Mouse (Mus musculus): ENCODE data around the gene Lman2.

Lman2 gene

DNA sequence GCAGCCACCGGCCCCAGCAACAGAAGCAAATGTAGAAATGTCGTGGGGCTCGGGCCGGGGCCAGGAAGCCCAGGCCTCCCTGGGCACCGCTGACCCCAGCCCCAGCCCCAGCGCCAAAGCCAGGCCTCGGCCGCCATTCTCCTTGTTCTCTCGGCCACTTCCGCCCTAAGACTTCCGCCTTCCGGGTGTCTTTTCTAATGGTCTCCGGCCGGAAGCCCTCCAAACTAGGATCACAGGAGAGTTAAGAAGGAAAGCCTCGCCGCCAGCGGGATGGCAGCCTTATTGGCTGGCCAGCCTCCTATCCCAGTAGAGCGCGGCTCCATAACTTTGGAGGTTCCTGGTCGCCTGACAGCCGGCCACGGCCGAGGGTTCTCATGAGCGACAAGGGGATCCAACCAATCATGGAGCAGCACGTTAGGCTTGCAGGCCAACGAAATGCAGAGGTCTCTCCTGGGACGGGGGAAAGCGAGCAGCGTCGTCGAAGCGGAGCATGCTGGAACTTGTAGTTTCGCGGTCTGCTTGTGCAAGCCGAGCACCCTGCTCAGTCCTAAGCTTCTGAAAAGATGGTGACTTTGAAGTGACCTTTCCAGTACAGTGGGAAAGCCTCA lies at the start of gene Lman2:
Gene Lman2 (minus strand): TSS at position 331 of the 608 bp plus-strand sequence.
- peak; percentile 99 for DNase-seq

DNA sequence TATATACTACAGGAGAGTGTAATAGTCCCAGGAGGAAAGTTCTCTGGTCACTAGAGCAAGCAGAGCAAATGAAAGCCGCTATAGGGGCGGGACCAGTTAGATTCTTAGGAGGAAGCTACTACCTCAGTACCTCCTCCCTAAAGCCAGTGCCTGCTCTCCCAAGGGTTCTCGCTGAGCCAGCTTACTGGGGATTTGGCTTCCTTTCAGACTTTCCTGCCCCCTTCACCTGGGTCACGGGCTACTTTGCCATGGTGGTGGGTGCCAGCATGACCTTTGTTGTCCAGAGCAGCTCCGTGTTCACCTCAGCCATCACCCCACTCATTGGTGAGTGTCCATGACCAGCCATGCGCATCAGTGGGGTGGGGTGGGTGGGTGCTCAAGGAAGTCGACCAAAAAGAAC lies 49.2 kb upstream of the Lman2 start:
- peak; percentile 67 for DNase-seq

DNA sequence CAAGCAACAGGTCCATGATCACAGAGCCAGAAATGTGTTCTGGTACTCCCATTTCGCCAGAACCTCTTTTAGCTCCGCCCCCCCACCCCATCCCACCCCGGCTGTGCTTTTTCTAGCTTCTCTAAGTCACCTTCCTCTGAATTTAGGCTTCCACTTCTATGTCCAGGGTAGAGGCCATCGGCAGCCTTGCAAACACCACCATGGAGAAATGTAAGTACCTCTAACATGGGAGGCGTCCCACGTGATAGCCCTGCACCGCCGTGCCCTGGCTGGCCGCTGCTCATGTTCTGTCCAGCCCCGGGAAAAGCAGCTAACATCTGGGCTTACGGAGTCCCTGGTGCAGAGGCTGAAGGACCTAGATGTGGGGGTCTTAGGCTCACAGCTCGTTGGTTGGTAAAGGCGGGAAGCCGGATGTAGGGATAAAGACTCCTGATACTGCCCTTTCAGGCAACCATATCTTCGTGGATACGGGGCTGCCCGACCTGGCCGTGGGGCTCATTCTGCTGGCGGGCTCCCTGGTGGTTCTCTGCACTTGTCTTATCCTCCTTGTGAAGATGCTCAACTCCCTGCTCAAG lies 46.0 kb upstream of the Lman2 start:
- DNase-seq: peak; percentile 64

GRCm38 (mm10) chr13:55407341-55407740 lies 44.8 kb upstream of the Lman2 start:
- peak; percentile 48 for DNase-seq

DNA sequence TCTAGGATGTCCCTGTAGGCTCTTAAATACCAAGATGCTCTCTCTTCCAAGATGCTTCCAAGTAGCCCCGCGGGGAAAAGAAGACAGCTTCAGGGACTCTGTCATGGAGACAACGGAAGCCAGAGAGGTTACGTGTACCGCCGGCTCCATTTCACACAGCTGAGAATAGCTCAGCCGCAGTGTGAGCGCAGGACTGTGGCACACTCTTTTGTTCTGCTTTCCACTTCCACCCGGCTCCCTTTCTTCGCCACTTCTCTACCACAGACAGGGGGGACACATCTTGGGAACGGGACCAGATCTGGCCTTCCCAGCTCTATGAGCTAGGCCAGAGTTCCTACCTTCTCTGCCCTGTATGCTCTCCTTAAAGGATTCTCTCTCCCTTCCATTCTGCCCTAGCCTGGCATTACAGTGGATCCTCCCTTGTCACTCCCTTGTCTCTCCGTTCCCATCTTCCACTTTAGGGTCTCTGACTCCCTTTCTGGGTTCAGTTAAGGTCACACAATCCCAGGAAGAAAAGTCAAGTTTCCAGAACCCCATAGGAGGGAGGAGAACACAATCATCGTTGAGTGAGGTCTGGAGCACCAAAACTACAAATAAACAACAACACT lies 43.3 kb upstream of the Lman2 start:
- DNase-seq: no peak

GRCm38 (mm10) chr13:55404853-55405782 lies 42.5 kb upstream of the Lman2 start:
- peak; percentile 76 for DNase-seq

DNA sequence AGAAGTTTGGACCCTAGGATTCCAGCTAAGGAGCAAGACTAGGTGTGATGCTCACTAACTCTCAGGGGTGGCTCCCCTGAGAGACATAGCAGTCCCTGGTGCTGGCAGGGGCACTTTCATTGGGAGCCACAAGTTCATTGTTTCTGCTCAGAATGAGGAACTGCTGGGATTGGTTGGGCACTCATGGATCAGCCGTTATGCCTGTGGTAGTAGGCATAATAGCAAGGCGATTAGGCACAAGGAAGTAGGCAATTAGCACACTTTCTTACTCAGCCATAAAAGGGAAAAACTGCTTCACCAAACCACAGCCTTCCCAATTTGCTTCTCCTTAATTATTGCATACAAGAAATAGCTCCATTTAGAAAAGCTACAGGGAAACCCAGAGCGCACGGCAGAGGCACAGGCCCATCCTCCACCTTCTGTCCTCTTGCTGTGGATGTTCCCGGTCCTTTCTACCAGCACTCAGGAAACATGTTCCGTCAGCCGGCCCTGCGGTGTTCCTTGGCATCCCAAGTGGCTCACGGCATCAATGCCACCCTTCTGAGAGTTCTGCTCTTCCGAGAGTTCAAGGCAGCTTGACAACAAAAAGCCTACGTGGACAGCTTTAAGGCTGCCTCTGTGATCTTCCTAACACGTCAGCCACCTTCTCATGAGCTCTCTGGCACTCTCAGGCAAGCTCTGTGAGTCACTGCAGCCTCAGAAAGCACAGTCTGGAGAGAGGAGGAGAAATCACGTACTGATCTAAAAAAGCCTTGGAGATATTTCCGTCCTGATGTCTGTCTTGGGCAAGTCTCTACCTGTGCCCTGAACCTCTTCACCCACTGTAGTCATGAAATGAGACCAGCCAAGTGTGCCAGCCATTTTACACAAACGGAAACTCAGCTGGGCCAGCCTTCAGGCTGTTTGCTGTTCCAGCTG lies 41.6 kb upstream of the Lman2 start:
- DNase-seq: peak; percentile 41

DNA sequence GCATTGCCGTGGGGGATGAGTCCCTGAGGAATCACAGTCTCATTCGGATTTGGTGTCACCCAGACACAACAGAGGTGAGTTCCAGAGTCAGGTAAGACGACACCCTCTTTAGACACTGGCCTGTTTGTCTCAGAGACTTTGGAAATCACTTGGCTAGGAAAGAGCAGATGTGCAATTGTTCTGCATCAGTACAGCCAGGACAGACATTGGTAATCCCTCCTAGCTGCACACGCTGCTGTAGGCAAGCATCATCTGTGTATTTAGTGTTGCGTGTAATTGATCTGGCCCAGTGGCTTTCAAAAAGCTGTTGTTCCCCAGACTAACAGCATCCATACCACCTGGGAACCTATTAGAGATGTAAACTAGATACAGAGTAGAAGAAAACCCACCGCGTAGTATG lies 40.7 kb upstream of the Lman2 start:
- no peak for DNase-seq

DNA sequence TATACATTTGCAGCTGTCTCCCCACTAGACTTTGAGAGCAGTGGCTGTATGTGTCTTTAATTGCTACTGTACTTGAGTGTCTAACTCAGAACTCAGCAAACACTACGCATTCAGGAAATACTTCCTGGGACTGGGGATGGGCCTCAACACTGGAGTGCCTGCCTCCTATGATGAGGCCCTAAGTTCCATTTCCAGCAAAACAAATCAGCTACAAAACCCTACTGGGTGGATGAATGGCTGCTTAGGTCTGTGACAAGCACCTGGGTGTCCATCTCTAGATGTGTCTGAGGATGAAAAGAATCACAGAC lies 37.4 kb upstream of the Lman2 start:
- peak; percentile 16 for DNase-seq

DNA sequence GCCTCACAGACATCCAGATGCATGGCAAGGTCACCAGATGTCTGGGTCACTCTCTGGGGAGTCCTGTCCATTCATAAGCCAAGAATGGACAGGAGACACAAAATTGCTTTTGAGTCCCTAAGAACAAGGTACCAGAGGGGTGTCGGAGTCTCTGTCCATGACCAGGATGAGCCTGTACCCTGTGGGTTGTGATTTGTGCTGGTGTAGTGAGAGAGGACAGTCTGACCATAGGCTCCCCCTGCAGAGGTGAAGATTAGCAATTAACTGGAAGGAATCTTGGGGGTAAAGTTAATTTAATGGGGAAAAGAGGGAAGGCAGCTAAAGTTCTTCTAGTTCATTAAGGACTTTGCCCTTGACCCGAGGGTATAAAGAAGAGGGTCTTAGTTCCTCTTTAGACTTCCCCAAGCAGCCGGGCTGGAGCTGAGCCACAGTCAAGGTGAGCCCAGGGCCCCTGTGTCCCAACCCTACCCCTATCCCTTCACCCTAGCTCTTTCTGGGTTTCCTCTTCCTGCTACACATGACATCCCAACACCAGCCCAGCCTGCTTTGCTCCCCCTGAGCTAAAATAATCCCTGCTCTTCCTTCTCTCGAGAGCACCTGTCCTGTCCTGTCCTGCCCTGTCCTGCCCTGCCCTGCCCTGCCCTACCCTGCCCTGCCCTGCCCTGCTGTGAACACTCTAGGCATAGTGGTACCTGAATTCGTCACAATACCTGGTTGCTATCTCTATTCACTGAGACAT lies 36.9 kb upstream of the Lman2 start:
- peak; percentile 92 for DNase-seq

GRCm38 (mm10) chr13:55398088-55398487 lies 35.5 kb upstream of the Lman2 start, which contains the start of gene Slc34a1:
Gene Slc34a1 (plus strand): TSS chr13:55398187.
- peak; percentile 27 for DNase-seq

DNA sequence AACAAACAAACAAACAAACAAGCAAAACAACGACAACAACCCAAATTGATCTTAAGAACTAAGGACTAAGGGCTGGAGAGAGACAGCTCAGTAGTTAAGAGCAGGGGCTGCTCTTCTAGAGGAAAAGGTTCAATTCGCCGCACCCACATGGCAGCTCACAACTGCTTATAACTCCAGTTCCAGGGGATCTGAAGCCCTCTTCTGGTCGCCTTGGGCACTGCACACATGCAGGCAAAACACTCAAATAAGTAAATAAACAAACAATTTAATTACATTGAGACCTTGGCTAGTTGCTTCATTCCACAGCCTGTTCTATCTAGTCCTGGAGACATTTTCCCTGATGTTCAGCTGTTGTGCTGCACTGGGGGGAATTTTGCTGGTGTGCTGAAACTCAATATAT lies 30.4 kb upstream of the Lman2 start:
- peak; percentile 53 for DNase-seq

GRCm38 (mm10) chr13:55391626-55392029 lies 29.0 kb upstream of the Lman2 start:
- peak; percentile 95 for DNase-seq

GRCm38 (mm10) chr13:55390644-55391043 lies 28.1 kb upstream of the Lman2 start:
- peak; percentile 95 for DNase-seq

DNA sequence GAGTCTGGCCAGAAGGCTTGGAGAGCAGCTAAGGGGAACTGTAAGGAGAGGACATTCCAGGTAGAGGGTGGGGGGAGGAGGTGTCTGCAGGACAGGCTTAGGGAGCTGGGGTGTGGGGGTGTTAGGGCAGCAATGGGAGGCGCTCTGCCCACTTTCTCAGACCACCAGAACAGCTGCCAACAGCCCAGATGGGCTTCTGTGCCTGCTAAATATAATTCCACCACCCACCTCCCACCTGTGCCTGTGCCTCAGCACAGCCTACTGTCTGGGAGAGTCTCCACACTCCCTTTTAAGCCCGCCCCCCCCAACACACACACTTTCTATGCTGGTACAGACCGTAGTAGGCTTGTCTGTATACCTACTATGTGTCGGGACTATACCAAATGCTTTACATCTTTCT lies 19.2 kb upstream of the Lman2 start:
- no peak for DNase-seq

- DNase-seq: peak; percentile 39
Measured at GRCm38 (mm10) chr13:55378907-55379580, 16.5 kb upstream of the Lman2 start.

- no peak for DNase-seq
Measured at GRCm38 (mm10) chr13:55375877-55376276, 13.3 kb upstream of the Lman2 start.

GRCm38 (mm10) chr13:55374206-55374924 lies 11.8 kb upstream of the Lman2 start:
- no peak for DNase-seq

DNA sequence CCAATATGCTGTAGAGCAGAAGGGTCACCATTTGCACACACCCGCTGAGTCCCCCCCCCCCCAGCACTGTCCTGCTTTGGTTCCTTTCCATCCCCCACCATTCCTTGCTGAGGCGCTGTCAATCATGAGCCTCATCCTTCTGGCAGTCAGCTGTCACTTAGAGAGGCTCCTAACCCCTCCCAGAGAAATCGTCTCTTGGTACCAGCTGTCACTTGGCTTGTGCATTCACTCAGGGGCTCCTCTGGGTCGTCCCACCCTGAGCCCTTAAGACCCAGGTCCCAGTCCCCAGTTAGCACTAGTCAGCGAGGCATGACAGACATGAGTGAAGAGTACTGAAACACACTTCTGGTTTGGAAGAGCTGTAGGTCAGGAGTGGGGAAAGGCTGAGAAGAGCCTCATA lies 9.2 kb upstream of the Lman2 start:
- DNase-seq: no peak

DNA sequence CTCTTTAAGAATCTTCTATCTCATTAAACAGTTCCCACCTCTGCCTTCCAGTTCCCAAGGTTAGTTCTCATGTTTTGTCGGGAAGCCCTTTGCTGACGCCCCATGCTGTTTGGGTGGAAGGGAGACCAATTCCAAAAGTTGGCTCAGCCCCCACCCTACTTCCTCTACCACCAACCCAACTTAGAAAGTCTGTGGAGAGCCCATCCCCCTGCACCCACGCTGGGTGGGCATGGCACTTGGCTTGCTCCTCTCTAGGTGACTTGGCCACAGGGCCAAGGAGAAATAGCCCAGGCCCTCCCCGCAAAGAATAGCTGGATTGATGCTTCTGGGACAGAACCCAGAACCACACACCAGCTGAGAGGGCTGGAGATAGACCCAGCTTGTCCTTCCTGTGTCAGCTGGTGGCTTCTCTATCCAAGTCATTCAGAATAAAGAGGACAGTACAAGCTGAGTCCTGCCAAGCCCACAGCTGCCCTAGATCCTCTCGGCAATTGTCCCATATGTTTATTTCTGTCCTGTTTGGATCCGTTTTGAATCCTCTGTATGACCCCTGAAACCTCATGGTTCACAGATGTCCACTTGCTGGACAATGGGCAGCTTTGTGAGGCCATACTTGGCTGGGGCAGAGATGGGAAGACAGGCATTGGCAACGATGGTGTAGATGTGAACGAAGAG lies 8.6 kb upstream of the Lman2 start:
- no peak for DNase-seq
